Mouse (Mus musculus) erythroblast, embryonic 14.5 days (primary cell): Measurements from ENCODE around the gene Rap1b.

ENCODE experiments used
- GATA1 ChIP-seq: IDR thresholded peaks from 2 replicates; pipeline ENCODE4 v1.6.1; 2012; ENCODE audit warnings: low read length, inconsistent platforms, mixed read lengths
- TAL1 ChIP-seq: IDR thresholded peaks from 3 replicates; pipeline ENCODE4 v1.6.1; 2012; ENCODE audit warnings: low read length, inconsistent platforms, mixed read lengths

- TF ChIP-seq GATA1 (no peak), TAL1 (no peak)
These were observed 28.1 kb upstream of the Rap1b start for GRCm38 (mm10) chr10:117873952-117874351.
